Mouse (Mus musculus): Measurements from ENCODE around the gene Man1a. TPM values are rescaled to one million over a fixed set of nuclear protein-coding genes. Genes with fewer than 3 reads are reported as not detected.

The Man1a gene
- polyA plus RNA-seq, 1 experiment from 2014 or later: 5.8 TPM

GRCm38 (mm10) chr10:53889512-53889911 lies 186.9 kb downstream of the Man1a start:
- H3K4me1 ChIP-seq (ENCODE audit: control insufficient read depth, insufficient read depth, low read length): no peaks in the 10 kb centered on the region
- H3K36me3 ChIP-seq (ENCODE audit: control insufficient read depth, insufficient read depth, low read length): no peaks in the 10 kb centered on the region
- ATAC-seq (ENCODE audit: low FRiP score, low TSS enrichment) (no peak), DNase-seq (no peak)
- WGBS: 82% methylated on average over 4 of the region's 4 CpGs
- no peaks in the 10 kb centered on the region for H3K27me3 ChIP-seq (ENCODE audit: control insufficient read depth, insufficient read depth, low read length)
- no peak overlapping the region for H3K27ac ChIP-seq (replicated peaks; ENCODE audit: low read depth, low read length)
- H3K4me3 ChIP-seq (replicated peaks; ENCODE audit: low read depth, low read length): no peak overlapping the region
- no peak overlapping the region for H3K9ac ChIP-seq (replicated peaks; ENCODE audit: low read length)
- no peak overlapping the region for H3K4me2 ChIP-seq (ENCODE audit: low read length)
- H3K9me3 ChIP-seq (ENCODE audit: control insufficient read depth, low read length): no peaks in the 10 kb centered on the region

- WGBS: 89% methylated on average over 10 of the region's 10 CpGs
- no peaks in the 10 kb centered on the region for H3K9me3 ChIP-seq (ENCODE audit: control insufficient read depth, low read length)
- DNase-seq (no peak), ATAC-seq (ENCODE audit: low FRiP score, low TSS enrichment) (no peak)
- H3K27me3 ChIP-seq (ENCODE audit: control insufficient read depth, insufficient read depth, low read length): no peaks in the 10 kb centered on the region
- H3K9ac ChIP-seq (replicated peaks; ENCODE audit: low read length): no peak overlapping the region
- no peaks in the 10 kb centered on the region for H3K4me1 ChIP-seq (ENCODE audit: control insufficient read depth, insufficient read depth, low read length)
- H3K36me3 ChIP-seq (ENCODE audit: control insufficient read depth, insufficient read depth, low read length): no peaks in the 10 kb centered on the region
- no peak overlapping the region for H3K4me3 ChIP-seq (replicated peaks; ENCODE audit: low read depth, low read length)
- no peak overlapping the region for H3K27ac ChIP-seq (replicated peaks; ENCODE audit: low read depth, low read length)
- H3K4me2 ChIP-seq (ENCODE audit: low read length): no peak overlapping the region
Observed at GRCm38 (mm10) chr10:53888382-53889110, 187.9 kb downstream of the Man1a start.

- DNase-seq: no peak
- Histone ChIP-seq H3K9ac (replicated peaks; ENCODE audit: low read length) (no peak overlapping the region), H3K36me3 (ENCODE audit: control insufficient read depth, insufficient read depth, low read length) (no peaks in the 10 kb centered on the region), H3K4me1 (ENCODE audit: control insufficient read depth, insufficient read depth, low read length) (no peaks in the 10 kb centered on the region), H3K27me3 (ENCODE audit: control insufficient read depth, insufficient read depth, low read length) (no peaks in the 10 kb centered on the region), H3K27ac (replicated peaks; ENCODE audit: low read depth, low read length) (no peak overlapping the region), H3K9me3 (ENCODE audit: control insufficient read depth, low read length) (no peaks in the 10 kb centered on the region), H3K4me2 (ENCODE audit: low read length) (no peak overlapping the region), H3K4me3 (replicated peaks; ENCODE audit: low read depth, low read length) (no peak overlapping the region)
- 87% methylated on average over 5 of the region's 5 CpGs for WGBS
- no peak for ATAC-seq (ENCODE audit: low FRiP score, low TSS enrichment)
Observed at GRCm38 (mm10) chr10:53886475-53886874, 189.9 kb downstream of the Man1a start.

- DNase-seq: no peak
- no peaks in the 10 kb centered on the region for H3K36me3 ChIP-seq (ENCODE audit: control insufficient read depth, insufficient read depth, low read length)
- no peaks in the 10 kb centered on the region for H3K27me3 ChIP-seq (ENCODE audit: control insufficient read depth, insufficient read depth, low read length)
- no peak overlapping the region for H3K4me2 ChIP-seq (ENCODE audit: low read length)
- no peaks in the 10 kb centered on the region for H3K9me3 ChIP-seq (ENCODE audit: control insufficient read depth, low read length)
- H3K9ac ChIP-seq (replicated peaks; ENCODE audit: low read length): no peak overlapping the region
- no peak for ATAC-seq (ENCODE audit: low FRiP score, low TSS enrichment)
- H3K4me1 ChIP-seq (ENCODE audit: control insufficient read depth, insufficient read depth, low read length): no peaks in the 10 kb centered on the region
- no peak overlapping the region for H3K4me3 ChIP-seq (replicated peaks; ENCODE audit: low read depth, low read length)
- H3K27ac ChIP-seq (replicated peaks; ENCODE audit: low read depth, low read length): no peak overlapping the region
Observed at GRCm38 (mm10) chr10:53881310-53881709, 195.1 kb downstream of the Man1a start.

- H3K9ac ChIP-seq (replicated peaks; ENCODE audit: low read length): no peak overlapping the region
- no peaks in the 10 kb centered on the region for H3K27me3 ChIP-seq (ENCODE audit: control insufficient read depth, insufficient read depth, low read length)
- H3K4me1 ChIP-seq (ENCODE audit: control insufficient read depth, insufficient read depth, low read length): no peaks in the 10 kb centered on the region
- H3K4me3 ChIP-seq (replicated peaks; ENCODE audit: low read depth, low read length): no peak overlapping the region
- DNase-seq (no peak), ATAC-seq (ENCODE audit: low FRiP score, low TSS enrichment) (no peak)
- no peak overlapping the region for H3K27ac ChIP-seq (replicated peaks; ENCODE audit: low read depth, low read length)
- H3K36me3 ChIP-seq (ENCODE audit: control insufficient read depth, insufficient read depth, low read length): no peaks in the 10 kb centered on the region
- WGBS: 90% methylated on average over 4 of the region's 4 CpGs
- H3K4me2 ChIP-seq (ENCODE audit: low read length): no peak overlapping the region
- no peaks in the 10 kb centered on the region for H3K9me3 ChIP-seq (ENCODE audit: control insufficient read depth, low read length)
Observed at GRCm38 (mm10) chr10:53875896-53876295, 200.5 kb downstream of the Man1a start.

DNA sequence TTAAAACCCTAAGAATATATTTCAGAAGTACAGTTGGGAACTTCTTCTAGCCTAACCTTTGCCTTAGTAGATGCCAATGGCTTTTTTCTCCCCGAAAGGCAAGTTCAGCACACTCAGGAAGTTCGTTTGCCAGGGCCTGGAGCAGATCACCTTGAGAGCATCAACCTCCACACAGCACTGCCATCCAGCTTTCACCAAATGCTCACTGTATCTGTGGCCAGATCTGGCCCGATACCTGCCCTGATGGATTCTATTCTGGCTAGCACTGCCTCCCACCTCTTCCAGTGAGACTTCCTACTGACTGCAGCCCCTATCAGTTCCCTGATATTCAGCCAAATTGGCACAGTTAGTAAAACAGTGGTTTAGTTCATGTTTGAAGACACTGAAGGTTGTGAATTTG lies 202.2 kb downstream of the Man1a start:
- 80% methylated on average over 3 of the region's 3 CpGs for WGBS
- DNase-seq: no peak
- ATAC-seq (ENCODE audit: low FRiP score, low TSS enrichment): no peak
- no peak overlapping the region for H3K4me3 ChIP-seq (replicated peaks; ENCODE audit: low read depth, low read length)
- H3K36me3 ChIP-seq (ENCODE audit: control insufficient read depth, insufficient read depth, low read length): no peaks in the 10 kb centered on the region
- no peak overlapping the region for H3K27ac ChIP-seq (replicated peaks; ENCODE audit: low read depth, low read length)
- H3K4me1 ChIP-seq (ENCODE audit: control insufficient read depth, insufficient read depth, low read length): no peaks in the 10 kb centered on the region
- no peaks in the 10 kb centered on the region for H3K9me3 ChIP-seq (ENCODE audit: control insufficient read depth, low read length)
- H3K9ac ChIP-seq (replicated peaks; ENCODE audit: low read length): no peak overlapping the region
- H3K27me3 ChIP-seq (ENCODE audit: control insufficient read depth, insufficient read depth, low read length): no peaks in the 10 kb centered on the region
- no peak overlapping the region for H3K4me2 ChIP-seq (ENCODE audit: low read length)

- Histone ChIP-seq H3K4me1 (ENCODE audit: control insufficient read depth, insufficient read depth, low read length) (no peaks in the 10 kb centered on the region), H3K27ac (replicated peaks; ENCODE audit: low read depth, low read length) (no peak overlapping the region), H3K9me3 (ENCODE audit: control insufficient read depth, low read length) (no peaks in the 10 kb centered on the region), H3K4me2 (ENCODE audit: low read length) (no peak overlapping the region), H3K36me3 (ENCODE audit: control insufficient read depth, insufficient read depth, low read length) (no peaks in the 10 kb centered on the region), H3K4me3 (replicated peaks; ENCODE audit: low read depth, low read length) (no peak overlapping the region), H3K27me3 (ENCODE audit: control insufficient read depth, insufficient read depth, low read length) (no peaks in the 10 kb centered on the region), H3K9ac (replicated peaks; ENCODE audit: low read length) (no peak overlapping the region)
- DNase-seq (peak; percentile 92), ATAC-seq (ENCODE audit: low FRiP score, low TSS enrichment) (peak; percentile 69)
- WGBS: 53% methylated on average over 7 of the region's 7 CpGs
Observed at GRCm38 (mm10) chr10:53863486-53864357, 212.7 kb downstream of the Man1a start.

- H3K27me3 ChIP-seq (ENCODE audit: control insufficient read depth, insufficient read depth, low read length): no peaks in the 10 kb centered on the region
- H3K4me2 ChIP-seq (ENCODE audit: low read length): no peak overlapping the region
- no peaks in the 10 kb centered on the region for H3K4me1 ChIP-seq (ENCODE audit: control insufficient read depth, insufficient read depth, low read length)
- DNase-seq (no peak), ATAC-seq (ENCODE audit: low FRiP score, low TSS enrichment) (no peak)
- H3K9ac ChIP-seq (replicated peaks; ENCODE audit: low read length): no peak overlapping the region
- no peaks in the 10 kb centered on the region for H3K36me3 ChIP-seq (ENCODE audit: control insufficient read depth, insufficient read depth, low read length)
- 79% methylated on average over 1 of the region's 1 CpGs for WGBS
- H3K9me3 ChIP-seq (ENCODE audit: control insufficient read depth, low read length): no peaks in the 10 kb centered on the region
- no peak overlapping the region for H3K4me3 ChIP-seq (replicated peaks; ENCODE audit: low read depth, low read length)
- no peak overlapping the region for H3K27ac ChIP-seq (replicated peaks; ENCODE audit: low read depth, low read length)
Observed at GRCm38 (mm10) chr10:53859879-53860278, 216.5 kb downstream of the Man1a start.

DNA sequence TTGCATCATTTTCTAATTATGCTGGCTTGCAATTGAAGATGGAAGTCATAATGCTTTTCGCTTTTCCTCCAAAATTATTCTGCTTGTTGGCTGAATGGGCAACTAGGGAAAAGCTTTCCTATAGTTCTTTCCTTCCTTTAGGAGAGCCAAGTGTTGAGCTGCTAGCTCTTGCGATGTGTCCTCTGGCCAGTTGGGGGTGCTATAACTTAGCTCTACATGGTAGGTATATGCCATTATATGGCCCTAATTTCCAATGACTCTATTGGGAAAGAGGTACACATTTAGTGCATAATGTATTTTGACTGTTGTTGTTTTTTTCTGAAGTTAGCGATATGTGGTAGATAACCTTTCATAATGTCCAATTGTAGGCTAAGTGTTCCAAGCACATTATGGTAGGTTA lies 217.2 kb downstream of the Man1a start:
- Histone ChIP-seq H3K4me1 (ENCODE audit: control insufficient read depth, insufficient read depth, low read length) (no peaks in the 10 kb centered on the region), H3K9ac (replicated peaks; ENCODE audit: low read length) (no peak overlapping the region), H3K4me2 (ENCODE audit: low read length) (no peak overlapping the region), H3K4me3 (replicated peaks; ENCODE audit: low read depth, low read length) (no peak overlapping the region), H3K36me3 (ENCODE audit: control insufficient read depth, insufficient read depth, low read length) (no peaks in the 10 kb centered on the region), H3K27me3 (ENCODE audit: control insufficient read depth, insufficient read depth, low read length) (no peaks in the 10 kb centered on the region), H3K27ac (replicated peaks; ENCODE audit: low read depth, low read length) (no peak overlapping the region), H3K9me3 (ENCODE audit: control insufficient read depth, low read length) (no peaks in the 10 kb centered on the region)
- 88% methylated on average over 3 of the region's 3 CpGs for WGBS
- DNase-seq (no peak), ATAC-seq (ENCODE audit: low FRiP score, low TSS enrichment) (no peak)

Measured in midbrain, embryonic 14.5 days (tissue).